ENCODE assay signal across 10 mouse cellular contexts in genomic region chr9:62881871-62882270, GRCm38 (mm10). TPM values are rescaled to one million over a fixed set of nuclear protein-coding genes. Genes with fewer than 3 reads are reported as not detected.
DNase-seq lines count a peak whose midpoint lies in the region; ATAC-seq and TF ChIP-seq lines count a peak whose summit lies in the region.
"Had no signal": no experiment of that assay in that cellular context is flagged by ENCODE, and none has a peak within 500 bp of the region (broad histone marks: within the 10 kb centered on the region; RNA-seq: fewer than 3 reads in every experiment).

No protein-coding gene starts in this region.

- WGBS in midbrain, postnatal 0 days, result 80% methylated on average over 12 of the region's 12 CpGs
- WGBS in midbrain, embryonic 10.5 days, result 85% methylated on average over 12 of the region's 12 CpGs
- WGBS in stomach, postnatal 0 days, result 64% methylated on average over 12 of the region's 12 CpGs
- 84% methylated on average over 12 of the region's 12 CpGs for WGBS in midbrain, embryonic 13.5 days

- H3K4me3 ChIP-seq in midbrain, postnatal 0 days (ENCODE audit: low read depth, low read length), result no peak overlapping the region
- H3K4me3 ChIP-seq in midbrain, embryonic 10.5 days, result no peak overlapping the region
- no peak overlapping the region for H3K4me3 ChIP-seq in stomach, postnatal 0 days (ENCODE audit: low read depth, low read length)
- no peak overlapping the region for H3K4me3 ChIP-seq in midbrain, embryonic 13.5 days (replicated peaks)
- H3K4me3 ChIP-seq: embryonic facial prominence, embryonic 15.5 days had no signal

- ATAC-seq in midbrain, postnatal 0 days (ENCODE audit: low FRiP score), result no peak
- no peak for ATAC-seq in stomach, postnatal 0 days (ENCODE audit: low FRiP score, low TSS enrichment)
- no peak for ATAC-seq in midbrain, embryonic 13.5 days

- H3K4me1 ChIP-seq in midbrain, postnatal 0 days (ENCODE audit: insufficient read depth, low read length), result no peaks in the 10 kb centered on the region
- H3K4me1 ChIP-seq in midbrain, embryonic 10.5 days, result no peaks in the 10 kb centered on the region
- H3K4me1 ChIP-seq in stomach, postnatal 0 days (replicated peaks; ENCODE audit: control insufficient read depth, insufficient read depth), result no peaks in the 10 kb centered on the region
- no peaks in the 10 kb centered on the region for H3K4me1 ChIP-seq in midbrain, embryonic 13.5 days (replicated peaks)
- H3K4me1 ChIP-seq: embryonic facial prominence, embryonic 15.5 days had no signal

- H3K27ac ChIP-seq in midbrain, postnatal 0 days (ENCODE audit: low read depth, low read length), result no peak overlapping the region
- no peak overlapping the region for H3K27ac ChIP-seq in midbrain, embryonic 10.5 days (replicated peaks)
- peak overlapping the region; percentile 4; the same call in 1 of the 2 replicates for H3K27ac ChIP-seq in stomach, postnatal 0 days (replicated peaks)
- no peak overlapping the region for H3K27ac ChIP-seq in midbrain, embryonic 13.5 days
- H3K27ac ChIP-seq: embryonic facial prominence, embryonic 15.5 days; macrophage had no signal

- no peak for TF ChIP-seq EP300 in stomach, postnatal 0 days (optimal IDR thresholded peaks at IDR 0.05)

- no peak overlapping the region for H3K4me2 ChIP-seq in midbrain, postnatal 0 days (ENCODE audit: low read depth, low read length, poor library complexity, severe bottlenecking)
- no peak overlapping the region for H3K4me2 ChIP-seq in stomach, postnatal 0 days (replicated peaks; ENCODE audit: low read depth)
- no peak overlapping the region for H3K4me2 ChIP-seq in midbrain, embryonic 13.5 days (replicated peaks)
- H3K4me2 ChIP-seq: embryonic facial prominence, embryonic 15.5 days had no signal

- intact Hi-C loops in heart, postnatal 14 days (cut with DNase I), result no loop called here

- no peak overlapping the region for H3K9ac ChIP-seq in midbrain, postnatal 0 days (replicated peaks; ENCODE audit: low read length, poor library complexity, severe bottlenecking)
- no peak overlapping the region for H3K9ac ChIP-seq in stomach, postnatal 0 days (ENCODE audit: low read length)
- no peak overlapping the region for H3K9ac ChIP-seq in midbrain, embryonic 13.5 days (replicated peaks)
- H3K9ac ChIP-seq: embryonic facial prominence, embryonic 15.5 days had no signal

- TF ChIP-seq CTCF in midbrain, postnatal 0 days (IDR thresholded peaks at IDR 0.05), result no peak
- peak; percentile 45 for TF ChIP-seq CTCF in stomach, postnatal 0 days (IDR thresholded peaks at IDR 0.05; ENCODE audit: low read depth)

- H3K36me3 ChIP-seq in midbrain, postnatal 0 days (ENCODE audit: insufficient read depth, low read length), result peaks cover 39% of the 10 kb centered on the region
- peaks cover 66% of the 10 kb centered on the region for H3K36me3 ChIP-seq in midbrain, embryonic 10.5 days
- H3K36me3 ChIP-seq in stomach, postnatal 0 days (ENCODE audit: control insufficient read depth, insufficient read depth, low read length), result peaks cover 11% of the 10 kb centered on the region
- H3K36me3 ChIP-seq in midbrain, embryonic 13.5 days, result peaks cover 55% of the 10 kb centered on the region

- H3K27me3 ChIP-seq in midbrain, postnatal 0 days (ENCODE audit: insufficient read depth, low read length), result no peaks in the 10 kb centered on the region
- H3K27me3 ChIP-seq in midbrain, embryonic 10.5 days (ENCODE audit: low read depth, poor library complexity, severe bottlenecking), result no peaks in the 10 kb centered on the region
- H3K27me3 ChIP-seq in stomach, postnatal 0 days (ENCODE audit: control insufficient read depth, insufficient read depth, low read length), result no peaks in the 10 kb centered on the region
- no peaks in the 10 kb centered on the region for H3K27me3 ChIP-seq in midbrain, embryonic 13.5 days
- H3K27me3 ChIP-seq: embryonic facial prominence, embryonic 15.5 days had no signal

- peak; percentile 18 for DNase-seq in adrenal gland, adult 2 months
- no peak for DNase-seq in adrenal gland, adult 18-20 months (ENCODE audit: low spot score in 2 of 2)
- peak; percentile 69 for DNase-seq in midbrain, postnatal 0 days (ENCODE audit: low spot score)
- no peak for DNase-seq in midbrain, embryonic 10.5 days (ENCODE audit: low spot score)
- peak; percentile 54 to 69 for DNase-seq in heart, postnatal 14 days
- DNase-seq in stomach, postnatal 0 days (ENCODE audit: low spot score), result no peak
- DNase-seq in left cerebral cortex, adult 8-10 months (ENCODE audit: low spot score in 2 of 2), result no peak

- H3K9me3 ChIP-seq in midbrain, postnatal 0 days (ENCODE audit: low read length), result no peaks in the 10 kb centered on the region
- H3K9me3 ChIP-seq in midbrain, embryonic 10.5 days (replicated peaks), result no peaks in the 10 kb centered on the region
- H3K9me3 ChIP-seq in stomach, postnatal 0 days (ENCODE audit: control insufficient read depth, low read length), result no peaks in the 10 kb centered on the region
- no peaks in the 10 kb centered on the region for H3K9me3 ChIP-seq in midbrain, embryonic 13.5 days
- H3K9me3 ChIP-seq: embryonic facial prominence, embryonic 15.5 days had no signal

RNA-seq across cellular contexts. Expression of gene Calml4, which starts 24.0 kb away (rescaled TPM):
- 10 to 100 TPM in 1 of 2 experiments, 1 to 10 TPM in 1; 7.8 to 12.0 TPM for total RNA-seq in adrenal gland, adult 2 months (2021)
- 0.77 and 0.97 TPM in 2 replicates for polyA plus RNA-seq in adrenal gland, adult 2 months (2012; rRNA removed)
- 1 to 10 TPM; 7.7 to 9.2 TPM for total RNA-seq in adrenal gland, adult 18-20 months (2021)
- total RNA-seq in midbrain, postnatal 0 days (2014; rRNA removed), result 3.2 TPM in 2 replicates
- 4.9 and 5.1 TPM in 2 replicates for polyA plus RNA-seq in midbrain, postnatal 0 days (2015; fragmentation: Nextera tagmentation; extraction: Ambion mirVana)
- 0.36 and 0.60 TPM in 2 replicates for polyA plus RNA-seq in midbrain, embryonic 10.5 days (2016; fragmentation: Nextera tagmentation; extraction: Ambion mirVana)
- total RNA-seq in heart, postnatal 14 days (2021), result 1 to 10 TPM; 2.4 to 2.9 TPM
- 21.6 and 24.6 TPM in 2 replicates for polyA plus RNA-seq in stomach, postnatal 0 days (2015; fragmentation: Nextera tagmentation; extraction: Ambion mirVana)
- 4.7 and 9.8 TPM in 2 replicates for polyA plus RNA-seq in midbrain, embryonic 13.5 days (2015; fragmentation: Nextera tagmentation; extraction: Ambion mirVana)
- 1 to 10 TPM in 3 of 4 experiments, under 1 TPM in 1; 0.91 to 5.1 (median 1.7) TPM for total RNA-seq in left cerebral cortex, adult 8-10 months (2022)

RNA-seq across cellular contexts. Expression of gene Cln6, which starts 43.3 kb away (rescaled TPM):
- 10 to 100 TPM; 20.0 to 20.2 TPM for total RNA-seq in adrenal gland, adult 2 months (2021)
- 65.3 and 68.9 TPM in 2 replicates for polyA plus RNA-seq in adrenal gland, adult 2 months (2012; rRNA removed)
- 10 to 100 TPM; 12.6 to 14.3 TPM for total RNA-seq in adrenal gland, adult 18-20 months (2021)
- 13.2 and 14.2 TPM in 2 replicates for total RNA-seq in midbrain, postnatal 0 days (2014; rRNA removed)
- 7.3 and 7.4 TPM in 2 replicates for polyA plus RNA-seq in midbrain, postnatal 0 days (2015; fragmentation: Nextera tagmentation; extraction: Ambion mirVana)
- 10.2 and 13.3 TPM in 2 replicates for polyA plus RNA-seq in midbrain, embryonic 10.5 days (2016; fragmentation: Nextera tagmentation; extraction: Ambion mirVana)
- total RNA-seq in heart, postnatal 14 days (2021), result 10 to 100 TPM; 16.0 to 17.0 TPM
- polyA plus RNA-seq in stomach, postnatal 0 days (2015; fragmentation: Nextera tagmentation; extraction: Ambion mirVana), result 16.2 and 17.4 TPM in 2 replicates
- polyA plus RNA-seq in midbrain, embryonic 13.5 days (2015; fragmentation: Nextera tagmentation; extraction: Ambion mirVana), result 4.6 and 5.7 TPM in 2 replicates
- total RNA-seq in left cerebral cortex, adult 8-10 months (2022), result 10 to 100 TPM; 14.2 to 20.1 (median 15.6) TPM

Comparison
In these comparisons a context has a peak if more than half of its experiments do, and no peak if none do; other contexts are left out.
1. DNase-seq: peak in adrenal gland, adult 2 months (single experiment), midbrain, postnatal 0 days (single experiment) and heart, postnatal 14 days (2 of 2); none in adrenal gland, adult 18-20 months (0 of 2), midbrain, embryonic 10.5 days (single experiment), stomach, postnatal 0 days (single experiment) and left cerebral cortex, adult 8-10 months (0 of 2).